Mouse (Mus musculus) liver, embryonic 14.5 days (tissue): ENCODE results near the gene Toporsl. TPM values are rescaled to one million over a fixed set of nuclear protein-coding genes. Genes with fewer than 3 reads are reported as not detected.

Experiments
- ATAC-seq: fragments of 200-750 bp; cut with Nextera tagmentation; 2 replicates; pipeline ENCODE4 v1.8.0; 2017; ENCODE audit warnings: moderate number of reproducible peaks, mild to moderate bottlenecking, moderate library complexity; ENCODE audit not compliant: insufficient read depth
- DNase-seq, 3 experiments: peaks; one replicate each; pipeline ENCODE4 v3.0.0-alpha.2; 2012 to 2013; ENCODE audit warnings: low read depth in 3 of 3, low spot score in 3 of 3
- H3K27ac ChIP-seq: fragments of 300-500 bp; sonication (generic); 2 replicates; pipeline ENCODE4 v1.5.1; 2014; ENCODE audit warnings: moderate library complexity, mild to moderate bottlenecking, control low read depth, inconsistent platforms
- H3K27me3 ChIP-seq: fragments of 300-500 bp; sonication (generic); 2 replicates; pipeline ENCODE4 v1.6.1; 2014; ENCODE audit warnings: mild to moderate bottlenecking, low read length, moderate library complexity; ENCODE audit not compliant: control insufficient read depth, insufficient read depth
- H3K36me3 ChIP-seq: fragments of 300-500 bp; sonication (generic); replicated peaks from 2 replicates; pipeline ENCODE4 v1.6.1; 2014; ENCODE audit warnings: low read depth; ENCODE audit not compliant: control insufficient read depth, insufficient read depth
- H3K4me1 ChIP-seq, 2 experiments: fragments of 200-500 bp in 1 of 2; fragments of 300-500 bp in 1 of 2; sonication (generic) in 1 of 2; replicated peaks; 2 replicates each; pipeline ENCODE4 v1.6.1; 2012 to 2014; ENCODE audit warnings: antibody characterized with exemption in 1 of 2, inconsistent platforms in 1 of 2, low read length in 1 of 2; ENCODE audit not compliant: control insufficient read depth in 2 of 2, insufficient read depth in 2 of 2
- H3K4me2 ChIP-seq: fragments of 300-500 bp; sonication (generic); 2 replicates; pipeline ENCODE4 v1.6.1; 2014; ENCODE audit warnings: low read depth, mild to moderate bottlenecking, control low read depth, moderate library complexity
- H3K4me3 ChIP-seq, 2 experiments: fragments of 200-500 bp in 1 of 2; fragments of 300-500 bp in 1 of 2; sonication (generic) in 1 of 2; 2 replicates each; pipeline ENCODE4 v1.5.1; 2012 to 2014; ENCODE audit warnings: low read depth in 2 of 2, low read length in 2 of 2, mild to moderate bottlenecking in 2 of 2, control low read depth in 1 of 2, inconsistent platforms in 1 of 2, moderate library complexity in 1 of 2; ENCODE audit not compliant: insufficient read depth in 1 of 2
- H3K9ac ChIP-seq: fragments of 300-500 bp; sonication (generic); replicated peaks from 2 replicates; pipeline ENCODE4 v1.6.1; 2014; ENCODE audit warnings: mild to moderate bottlenecking, control low read depth, moderate library complexity
- H3K9me3 ChIP-seq: fragments of 300-500 bp; sonication (generic); 2 replicates; pipeline ENCODE4 v1.6.1; 2016; ENCODE audit warnings: low read length, mixed read lengths; ENCODE audit not compliant: control insufficient read depth
- CTCF ChIP-seq: IDR thresholded peaks from 2 replicates; pipeline ENCODE4 v1.5.1; 2016; ENCODE audit warnings: antibody characterized with exemption, low read depth, control low read depth
- EP300 ChIP-seq: IDR thresholded peaks from 2 replicates; pipeline ENCODE4 v1.6.1; 2016; ENCODE audit warnings: antibody characterized with exemption, low read depth
- WGBS: fragments of 180-500 bp; shearing (Covaris S2); extraction: QIAGEN DNeasy Blood & Tissue Kit; methylation state at CpG from one replicate; pipeline ENCODE4 v1.1.7; 2014; ENCODE audit not compliant: insufficient replicate concordance; 5-methylcytosine and 5-hydroxymethylcytosine counted together
- polyA plus RNA-seq, 2 experiments: library from polyadenylated mRNA; depleted of rRNA in 1 of 2; stranded (reverse) in 1 of 2; unstranded in 1 of 2; fragments of >200 nt; fragmentation: Nextera tagmentation in 1 of 2; extraction: Ambion mirVana in 1 of 2; gene quantifications; 2 replicates each; pipeline versions ENCODE4 v1.2.1 to v1.2.3; 2012 to 2014

Gene Toporsl
- polyA plus RNA-seq, 2 experiments: not detected

DNA sequence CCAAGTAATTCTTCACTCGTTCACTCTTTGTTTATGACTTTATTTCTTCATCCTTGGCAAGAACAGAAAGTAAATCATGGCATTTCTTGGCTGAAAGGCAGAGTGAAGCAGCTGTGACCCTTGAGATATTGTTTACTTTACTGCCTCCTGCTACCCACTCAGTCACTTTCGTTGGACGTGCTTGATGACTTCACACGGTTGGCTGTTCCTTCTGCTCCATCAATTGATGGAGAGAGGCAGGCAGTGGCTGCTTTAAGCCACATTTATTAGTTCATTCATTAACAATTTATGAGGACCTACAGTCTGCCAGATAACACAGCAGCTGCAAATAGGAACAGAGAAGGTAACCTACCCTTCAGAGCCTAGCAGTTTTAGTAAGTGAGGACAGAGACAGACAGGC lies 51.7 kb downstream of the Toporsl start:
- no peak overlapping the region for H3K9ac ChIP-seq
- H3K27me3 ChIP-seq: no peaks in the 10 kb centered on the region
- no peaks in the 10 kb centered on the region for H3K4me1 ChIP-seq
- H3K4me2 ChIP-seq: no peak overlapping the region
- H3K27ac ChIP-seq: no peak overlapping the region
- ATAC-seq (no peak), DNase-seq (no peak)
- H3K9me3 ChIP-seq: no peaks in the 10 kb centered on the region
- H3K4me3 ChIP-seq: no peak overlapping the region
- no peaks in the 10 kb centered on the region for H3K36me3 ChIP-seq
- TF ChIP-seq CTCF (no peak), EP300 (no peak)
- WGBS: 50% methylated on average over 4 of the region's 4 CpGs

DNA sequence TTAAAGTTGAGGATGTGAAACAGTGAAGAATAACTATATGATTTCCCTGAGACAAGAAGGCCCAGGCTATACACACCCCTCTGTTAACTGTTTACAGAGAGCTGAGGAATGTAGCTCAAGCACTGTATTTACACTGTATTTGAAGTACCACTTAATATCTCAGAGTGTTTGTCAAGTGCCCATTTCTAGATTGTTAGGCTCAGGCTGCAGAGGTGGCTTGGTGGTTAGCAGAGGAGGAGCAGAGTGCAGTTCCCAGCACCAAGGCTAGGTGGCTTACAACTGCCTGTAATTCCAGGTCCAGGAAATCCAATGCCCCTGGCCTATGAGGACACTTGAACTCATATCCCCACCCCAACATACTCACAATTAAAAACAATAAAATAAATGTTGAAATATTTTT lies 63.6 kb downstream of the Toporsl start:
- no peak overlapping the region for H3K27ac ChIP-seq
- H3K36me3 ChIP-seq: no peaks in the 10 kb centered on the region
- no peak overlapping the region for H3K4me2 ChIP-seq
- TF ChIP-seq CTCF: no peak
- no peak for TF ChIP-seq EP300
- ATAC-seq (no peak), DNase-seq (no peak)
- no peaks in the 10 kb centered on the region for H3K4me1 ChIP-seq
- H3K27me3 ChIP-seq: no peaks in the 10 kb centered on the region
- H3K9ac ChIP-seq: no peak overlapping the region
- H3K4me3 ChIP-seq: no peak overlapping the region
- H3K9me3 ChIP-seq: no peaks in the 10 kb centered on the region

DNA sequence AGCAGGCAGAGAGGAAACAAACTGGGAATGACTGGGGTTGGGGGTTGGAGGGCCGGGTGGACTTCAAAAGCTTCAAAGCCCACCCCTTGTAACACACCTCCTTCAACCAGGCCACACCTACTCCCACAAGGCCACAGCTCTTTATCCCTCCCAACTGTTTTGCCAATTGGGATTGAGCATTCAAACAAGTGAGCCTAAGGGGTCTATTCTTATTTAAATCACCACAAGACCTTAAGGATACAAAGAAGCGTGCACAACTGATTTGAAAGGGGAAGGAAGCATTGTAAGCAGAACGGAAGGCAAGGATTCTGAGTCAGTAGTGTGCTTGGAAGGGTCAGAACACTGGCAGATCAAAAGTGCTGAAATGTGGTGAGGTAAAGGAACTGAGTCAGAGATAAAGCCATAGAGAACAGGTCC lies 64.6 kb downstream of the Toporsl start:
- Histone ChIP-seq H3K9ac (no peak overlapping the region), H3K9me3 (no peaks in the 10 kb centered on the region), H3K4me3 (no peak overlapping the region), H3K4me2 (no peak overlapping the region), H3K27ac (no peak overlapping the region), H3K27me3 (no peaks in the 10 kb centered on the region), H3K4me1 (no peaks in the 10 kb centered on the region), H3K36me3 (no peaks in the 10 kb centered on the region)
- no peak for ATAC-seq
- no peak for DNase-seq
- no peak for TF ChIP-seq EP300
- no peak for TF ChIP-seq CTCF
- 8% methylated on average over 3 of the region's 3 CpGs for WGBS

DNA sequence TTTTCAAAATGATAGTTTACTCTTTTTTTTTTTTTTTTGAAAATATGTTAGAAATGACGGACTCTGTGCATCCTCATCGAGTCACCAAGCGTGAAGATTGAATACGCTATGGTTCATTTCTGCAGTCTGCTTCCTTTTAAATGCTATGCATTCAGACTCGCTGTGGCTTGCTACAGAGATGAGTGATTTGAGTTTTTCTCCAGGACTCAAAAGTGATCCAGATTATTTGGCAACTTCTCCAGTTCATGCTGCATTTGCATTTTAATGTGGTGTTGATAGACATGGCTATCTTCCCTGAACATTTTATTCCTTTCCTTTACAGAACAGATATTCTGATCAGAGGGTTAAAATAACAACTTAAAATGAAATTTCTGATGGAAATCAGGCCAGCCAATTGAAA lies 65.2 kb downstream of the Toporsl start:
- TF ChIP-seq EP300 (no peak), CTCF (no peak)
- no peak for ATAC-seq
- H3K4me3 ChIP-seq: no peak overlapping the region
- no peak for DNase-seq
- no peak overlapping the region for H3K4me2 ChIP-seq
- no peak overlapping the region for H3K9ac ChIP-seq
- H3K27ac ChIP-seq: no peak overlapping the region
- no peaks in the 10 kb centered on the region for H3K36me3 ChIP-seq
- no peaks in the 10 kb centered on the region for H3K9me3 ChIP-seq
- H3K4me1 ChIP-seq: no peaks in the 10 kb centered on the region
- no peaks in the 10 kb centered on the region for H3K27me3 ChIP-seq
- 64% methylated on average over 5 of the region's 5 CpGs for WGBS

Other genes with a start within 250 kb of the Toporsl start
- 11.9 and 17.4 TPM in 2 replicates for gene Smc2, start 157.0 kb upstream of the Toporsl start, polyA plus RNA-seq (2012; rRNA removed)
- 169 and 181 TPM in 2 replicates for gene Smc2, start 157.0 kb upstream of the Toporsl start, polyA plus RNA-seq (2014; fragmentation: Nextera tagmentation; extraction: Ambion mirVana)
- gene Vma21-ps, start 99.0 kb upstream of the Toporsl start, polyA plus RNA-seq (2012; rRNA removed): 1.9 TPM in 1 of 2 replicates, not detected in the other
- not detected in 2 replicates for gene Vma21-ps, start 99.0 kb upstream of the Toporsl start, polyA plus RNA-seq (2014; fragmentation: Nextera tagmentation; extraction: Ambion mirVana)
- not detected in 2 replicates for gene Olfr275, start 218.3 kb downstream of the Toporsl start, polyA plus RNA-seq (2012; rRNA removed)
- not detected in 2 replicates for gene Olfr275, start 218.3 kb downstream of the Toporsl start, polyA plus RNA-seq (2014; fragmentation: Nextera tagmentation; extraction: Ambion mirVana)